Mouse (Mus musculus): ENCODE results near the gene Tjp2.

GRCm38 (mm10) chr19:24271326-24271725, 46.5 kb upstream of the Tjp2 start:
- no peak for TF ChIP-seq CTCF (IDR thresholded peaks at IDR 0.05; ENCODE audit: extremely low read depth, insufficient read depth, low read length)
- no peak for TF ChIP-seq POLR2A (IDR thresholded peaks at IDR 0.05; ENCODE audit: extremely low read depth, insufficient read depth, low read length)
